Comparison of ENCODE assay signal across 9 mouse cellular contexts in the genomic region with DNA sequence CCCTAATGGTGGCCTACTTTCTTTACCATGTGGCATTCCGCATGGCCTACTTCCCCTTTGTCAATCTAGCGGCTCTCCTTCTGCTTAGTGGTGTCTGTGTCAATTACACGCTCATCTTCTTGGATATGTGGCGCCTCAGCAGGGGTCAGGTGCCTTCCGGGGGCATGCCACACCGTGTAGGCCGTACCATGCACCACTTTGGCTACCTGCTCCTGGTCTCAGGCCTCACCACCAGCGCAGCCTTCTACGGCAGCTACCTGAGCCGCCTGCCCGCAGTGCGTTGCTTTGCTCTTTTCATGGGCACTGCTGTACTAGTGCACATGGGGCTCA. TPM values are rescaled to one million over a fixed set of nuclear protein-coding genes. Genes with fewer than 3 reads are reported as not detected.
DNase-seq lines count a peak whose midpoint lies in the region; ATAC-seq lines count a peak whose summit lies in the region.
"Had no signal": no experiment of that assay in that cellular context is flagged by ENCODE, and none has a peak within 500 bp of the region (broad histone marks: within the 10 kb centered on the region; RNA-seq: fewer than 3 reads in every experiment).

No protein-coding gene starts in this region.

- WGBS in heart, embryonic 15.5 days: 65% methylated on average over 12 of the region's 12 CpGs
- WGBS in hindbrain, embryonic 14.5 days: 48% methylated on average over 12 of the region's 12 CpGs
- WGBS in midbrain, embryonic 12.5 days: 48% methylated on average over 12 of the region's 12 CpGs

- ATAC-seq in heart, embryonic 15.5 days (replicated peaks; ENCODE audit: insufficient number of reproducible peaks, insufficient read depth, low FRiP score, low read depth): no peak
- 0 out of 2 replicates have a peak, but pooled peaks have one; percentile 6 for ATAC-seq in common myeloid progenitor, adult 5-6 weeks (replicated peaks; ENCODE audit: low read depth, poor library complexity, severe bottlenecking)
- ATAC-seq in hindbrain, embryonic 14.5 days (ENCODE audit: low FRiP score): no peak; the same call in 1 of the 2 replicates
- ATAC-seq in midbrain, embryonic 12.5 days (ENCODE audit: low FRiP score, low read depth): peak; percentile 42; the same call in 1 of the 2 replicates

- H3K36me3 ChIP-seq in heart, embryonic 15.5 days: no peaks in the 10 kb centered on the region
- H3K36me3 ChIP-seq in hindbrain, embryonic 14.5 days (replicated peaks; ENCODE audit: control insufficient read depth, insufficient read depth): peaks cover 73% of the 10 kb centered on the region
- peaks cover 11% of the 10 kb centered on the region; the same call in 1 of the 2 replicates for H3K36me3 ChIP-seq in midbrain, embryonic 12.5 days

- H3K27ac ChIP-seq in heart, embryonic 15.5 days: no peak overlapping the region
- no peak overlapping the region for H3K27ac ChIP-seq in hindbrain, embryonic 14.5 days
- no peak overlapping the region for H3K27ac ChIP-seq in midbrain, embryonic 12.5 days (replicated peaks)

- H3K9ac ChIP-seq in heart, embryonic 15.5 days: no peak overlapping the region
- no peak overlapping the region for H3K9ac ChIP-seq in hindbrain, embryonic 14.5 days
- H3K9ac ChIP-seq in midbrain, embryonic 12.5 days (replicated peaks): no peak overlapping the region

- H3K4me3 ChIP-seq in heart, embryonic 15.5 days: peak overlapping the region; percentile 29
- no peak overlapping the region for H3K4me3 ChIP-seq in hindbrain, embryonic 14.5 days (replicated peaks; ENCODE audit: low read length)
- H3K4me3 ChIP-seq in midbrain, embryonic 12.5 days: no peak overlapping the region

- no peaks in the 10 kb centered on the region for H3K9me3 ChIP-seq in heart, embryonic 15.5 days (replicated peaks)
- H3K9me3 ChIP-seq in hindbrain, embryonic 14.5 days (ENCODE audit: control insufficient read depth, low read length): no peaks in the 10 kb centered on the region
- no peaks in the 10 kb centered on the region for H3K9me3 ChIP-seq in midbrain, embryonic 12.5 days

- H3K4me1 ChIP-seq in heart, embryonic 15.5 days (replicated peaks): peaks cover 10% of the 10 kb centered on the region
- no peaks in the 10 kb centered on the region for H3K4me1 ChIP-seq in hindbrain, embryonic 14.5 days (replicated peaks; ENCODE audit: control insufficient read depth, insufficient read depth, low read length)
- H3K4me1 ChIP-seq in midbrain, embryonic 12.5 days: peaks cover 8% of the 10 kb centered on the region

- H3K27me3 ChIP-seq in heart, embryonic 15.5 days: peaks cover 29% of the 10 kb centered on the region
- H3K27me3 ChIP-seq in hindbrain, embryonic 14.5 days (ENCODE audit: control insufficient read depth, insufficient read depth, low read length): no peaks in the 10 kb centered on the region
- H3K27me3 ChIP-seq in midbrain, embryonic 12.5 days: peaks cover 60% of the 10 kb centered on the region

- no peak for DNase-seq in heart, adult 11 months
- DNase-seq in hindbrain, embryonic 14.5 days (ENCODE audit: low spot score): no peak
- DNase-seq in thymus, postnatal 25 days: no peak
- no peak for DNase-seq in spleen, postnatal 36 days (ENCODE audit: low spot score in 2 of 2)
- DNase-seq in cerebellum, postnatal 14 days: no peak

- H3K4me2 ChIP-seq in heart, embryonic 15.5 days: peak overlapping the region; percentile 62
- peak overlapping the region; percentile 26 for H3K4me2 ChIP-seq in hindbrain, embryonic 14.5 days (replicated peaks)
- H3K4me2 ChIP-seq in midbrain, embryonic 12.5 days (replicated peaks): peak overlapping the region; percentile 34

RNA-seq across cellular contexts. Expression of gene Disp2, which starts 10.7 kb away (rescaled TPM):
- polyA plus RNA-seq in heart, embryonic 15.5 days (2015; fragmentation: Nextera tagmentation; extraction: Ambion mirVana): 0.20 and 0.96 TPM in 2 replicates
- total RNA-seq in common myeloid progenitor, adult 5-6 weeks (2017): not detected in 2 replicates
- polyA plus RNA-seq in hindbrain, embryonic 14.5 days (2014; fragmentation: Nextera tagmentation; extraction: Ambion mirVana): 65.8 and 79.2 TPM in 2 replicates
- polyA plus RNA-seq in midbrain, embryonic 12.5 days (2016; fragmentation: Nextera tagmentation; extraction: Ambion mirVana): 17.5 and 17.8 TPM in 2 replicates

RNA-seq across cellular contexts. Expression of gene Phgr1, which starts 17.6 kb away (rescaled TPM):
- polyA plus RNA-seq in heart, embryonic 15.5 days (2015; fragmentation: Nextera tagmentation; extraction: Ambion mirVana): not detected in 2 replicates
- total RNA-seq in common myeloid progenitor, adult 5-6 weeks (2017): not detected in 2 replicates
- not detected in 2 replicates for polyA plus RNA-seq in hindbrain, embryonic 14.5 days (2014; fragmentation: Nextera tagmentation; extraction: Ambion mirVana)
- polyA plus RNA-seq in midbrain, embryonic 12.5 days (2016; fragmentation: Nextera tagmentation; extraction: Ambion mirVana): not detected in 2 replicates
- polyA plus RNA-seq: brain, embryonic 14.5 days had no signal

RNA-seq across cellular contexts. Expression of gene Knstrn, which starts 23.6 kb away (rescaled TPM):
- polyA plus RNA-seq in heart, embryonic 15.5 days (2015; fragmentation: Nextera tagmentation; extraction: Ambion mirVana): 89.0 and 92.2 TPM in 2 replicates
- total RNA-seq in common myeloid progenitor, adult 5-6 weeks (2017): 124 and 177 TPM in 2 replicates
- polyA plus RNA-seq in hindbrain, embryonic 14.5 days (2014; fragmentation: Nextera tagmentation; extraction: Ambion mirVana): 16.1 and 25.1 TPM in 2 replicates
- polyA plus RNA-seq in midbrain, embryonic 12.5 days (2016; fragmentation: Nextera tagmentation; extraction: Ambion mirVana): 134 and 147 TPM in 2 replicates

RNA-seq across cellular contexts. Expression of gene Ccdc9b, which starts 27.7 kb away (rescaled TPM):
- polyA plus RNA-seq in heart, embryonic 15.5 days (2015; fragmentation: Nextera tagmentation; extraction: Ambion mirVana): 2.4 and 3.0 TPM in 2 replicates
- 0.24 and 0.96 TPM in 2 replicates for total RNA-seq in common myeloid progenitor, adult 5-6 weeks (2017)
- 0.48 and 0.87 TPM in 2 replicates for polyA plus RNA-seq in hindbrain, embryonic 14.5 days (2014; fragmentation: Nextera tagmentation; extraction: Ambion mirVana)
- polyA plus RNA-seq in midbrain, embryonic 12.5 days (2016; fragmentation: Nextera tagmentation; extraction: Ambion mirVana): 1.9 and 2.2 TPM in 2 replicates

RNA-seq across cellular contexts. Expression of gene Inafm2, which starts 44.6 kb away (rescaled TPM):
- 42.1 and 44.7 TPM in 2 replicates for polyA plus RNA-seq in heart, embryonic 15.5 days (2015; fragmentation: Nextera tagmentation; extraction: Ambion mirVana)
- 19.8 and 20.5 TPM in 2 replicates for total RNA-seq in common myeloid progenitor, adult 5-6 weeks (2017)
- polyA plus RNA-seq in hindbrain, embryonic 14.5 days (2014; fragmentation: Nextera tagmentation; extraction: Ambion mirVana): 29.5 and 30.6 TPM in 2 replicates
- polyA plus RNA-seq in midbrain, embryonic 12.5 days (2016; fragmentation: Nextera tagmentation; extraction: Ambion mirVana): 25.1 TPM in 2 replicates

Comparison
In these comparisons a context has a peak if more than half of its experiments do, and no peak if none do; other contexts are left out.
1. ATAC-seq: peak in common myeloid progenitor, adult 5-6 weeks (single experiment) and midbrain, embryonic 12.5 days (single experiment); none in heart, embryonic 15.5 days (single experiment) and hindbrain, embryonic 14.5 days (single experiment).
2. Peak in every context shown above with its lines, with median percentiles within 50 percentile points of each other: H3K4me2 ChIP-seq.